Mouse (Mus musculus) liver, adult (tissue): ENCODE results near the gene Cdkl3.
A peak's percentile ranks its signal among the peaks of the same experiment; 100 is the strongest.

Experiments used
- GATA4 ChIP-seq: IDR thresholded peaks from 2 replicates; pipeline ENCODE4 v1.6.1; 2014; ENCODE audit warnings: mild to moderate bottlenecking, low read length; ENCODE audit not compliant: insufficient replicate concordance

The Cdkl3 gene

GRCm38 (mm10) chr11:52000290-52000962 is 3.6 kb upstream of the Cdkl3 start, which contains the start of gene Ube2b:
Gene Ube2b, minus strand, starts transcription at chr11:52000762.
- peak; percentile 72; the same call in 1 of the 2 replicates for TF ChIP-seq GATA4

- no peak for TF ChIP-seq GATA4
Measured at GRCm38 (mm10) chr11:52001341-52001740, 2.7 kb upstream of the Cdkl3 start.

GRCm38 (mm10) chr11:52001861-52002260 is 2.2 kb upstream of the Cdkl3 start:
- no peak for TF ChIP-seq GATA4

- no peak for TF ChIP-seq GATA4
Measured at GRCm38 (mm10) chr11:52002842-52003504, 1.0 kb upstream of the Cdkl3 start.

- TF ChIP-seq GATA4, result no peak
Measured at GRCm38 (mm10) chr11:52003505-52003771, 583 bp upstream of the Cdkl3 start.

GRCm38 (mm10) chr11:52005586-52005985 is 1.6 kb downstream of the Cdkl3 start:
- no peak for TF ChIP-seq GATA4

GRCm38 (mm10) chr11:52011011-52011410 is 7.0 kb downstream of the Cdkl3 start:
- TF ChIP-seq GATA4, result no peak

GRCm38 (mm10) chr11:52011541-52011940 is 7.5 kb downstream of the Cdkl3 start:
- no peak for TF ChIP-seq GATA4

- no peak for TF ChIP-seq GATA4
Measured at GRCm38 (mm10) chr11:52018217-52018616, 14.2 kb downstream of the Cdkl3 start.

- no peak for TF ChIP-seq GATA4
Measured at GRCm38 (mm10) chr11:52032356-52032755, 28.3 kb downstream of the Cdkl3 start.

- no peak for TF ChIP-seq GATA4
Measured at GRCm38 (mm10) chr11:52033953-52034352, 29.9 kb downstream of the Cdkl3 start.

GRCm38 (mm10) chr11:52035905-52036304 is 31.9 kb downstream of the Cdkl3 start:
- no peak for TF ChIP-seq GATA4

- TF ChIP-seq GATA4, result no peak
Measured at GRCm38 (mm10) chr11:52037659-52038058, 33.6 kb downstream of the Cdkl3 start.

GRCm38 (mm10) chr11:52043224-52043623 is 39.2 kb downstream of the Cdkl3 start:
- no peak for TF ChIP-seq GATA4

GRCm38 (mm10) chr11:52044156-52044555 is 40.1 kb downstream of the Cdkl3 start:
- no peak for TF ChIP-seq GATA4

GRCm38 (mm10) chr11:52046446-52047165 is 42.6 kb downstream of the Cdkl3 start:
- TF ChIP-seq GATA4, result no peak

- TF ChIP-seq GATA4, result no peak
Measured at GRCm38 (mm10) chr11:52053371-52053770, 49.4 kb downstream of the Cdkl3 start.

- no peak for TF ChIP-seq GATA4
Measured at GRCm38 (mm10) chr11:52054728-52055127, 50.7 kb downstream of the Cdkl3 start.
